Mouse (Mus musculus) cerebellum, postnatal 4 days (tissue): Measurements from ENCODE around the gene Olfr876.
A peak's percentile ranks its signal among the peaks of the same experiment; 100 is the strongest.
"Not testable (repeated sequence)": the region's sequence is repeated elsewhere in the genome, so short reads cannot be mapped to it uniquely, and the experiment has no call there.

ENCODE experiments used
- DNase-seq, 2 experiments: peaks; one replicate each; pipeline ENCODE4 v3.0.0; 2022; ENCODE audit warnings: low spot score in 2 of 2, mixed read lengths in 1 of 2

Gene Olfr876

GRCm38 (mm10) chr9:37802731-37803130 lies at the start of gene Olfr876:
TSS of gene Olfr876 (plus strand) at chr9:37803031.
- DNase-seq: no peak

- DNase-seq: no peak
These were observed 41.1 kb upstream of the Olfr876 start for GRCm38 (mm10) chr9:37761728-37762127.

- DNase-seq: no peak
These were observed 40.3 kb upstream of the Olfr876 start for GRCm38 (mm10) chr9:37762541-37762940.

- DNase-seq: no peak
These were observed 32.2 kb upstream of the Olfr876 start for GRCm38 (mm10) chr9:37770661-37771060.

- DNase-seq: no peak
These were observed 31.1 kb upstream of the Olfr876 start, which contains the start of gene Olfr875 for GRCm38 (mm10) chr9:37771759-37772158. TSS of gene Olfr875 (plus strand) at chr9:37771857.

- DNase-seq: peak in 1 of 2 experiments; percentile 24
These were observed 20.0 kb upstream of the Olfr876 start for GRCm38 (mm10) chr9:37782766-37783260.

- not testable (repeated sequence) for DNase-seq
These were observed 19.1 kb upstream of the Olfr876 start for GRCm38 (mm10) chr9:37783394-37784387.

GRCm38 (mm10) chr9:37786411-37786810 lies 16.4 kb upstream of the Olfr876 start:
- DNase-seq: no peak

GRCm38 (mm10) chr9:37802055-37802454 lies 776 bp upstream of the Olfr876 start:
- DNase-seq: no peak

- no peak for DNase-seq
These were observed 4.4 kb downstream of the Olfr876 start for GRCm38 (mm10) chr9:37807235-37807634.

GRCm38 (mm10) chr9:37808456-37808855 lies 5.6 kb downstream of the Olfr876 start:
- no peak for DNase-seq

GRCm38 (mm10) chr9:37808976-37809375 lies 6.1 kb downstream of the Olfr876 start:
- DNase-seq: no peak

- DNase-seq: no peak
These were observed 11.9 kb downstream of the Olfr876 start for GRCm38 (mm10) chr9:37814696-37815095.

GRCm38 (mm10) chr9:37829881-37830280 lies 27.1 kb downstream of the Olfr876 start:
- no peak for DNase-seq

GRCm38 (mm10) chr9:37833341-37833740 lies 30.5 kb downstream of the Olfr876 start:
- DNase-seq: no peak

- DNase-seq: no peak
These were observed 46.4 kb downstream of the Olfr876 start for GRCm38 (mm10) chr9:37849267-37849666.

- DNase-seq: no peak
These were observed 51.1 kb downstream of the Olfr876 start, which contains the start of gene Olfr877 for GRCm38 (mm10) chr9:37853969-37854368. TSS of gene Olfr877 (plus strand) at chr9:37854269.
